Mouse (Mus musculus) hindbrain, embryonic 11.5 days (tissue): ENCODE data around the gene Mt1. TPM values are rescaled to one million over a fixed set of nuclear protein-coding genes. Genes with fewer than 3 reads are reported as not detected.

ENCODE experiments used
- ATAC-seq: fragments of 200-750 bp; cut with Nextera tagmentation; 2 replicates; pipeline ENCODE4 v1.8.0; 2017; ENCODE audit warnings: mild to moderate bottlenecking, moderate TSS enrichment, moderate library complexity; ENCODE audit not compliant: low FRiP score
- DNase-seq: peaks from one replicate; pipeline ENCODE4 v3.0.0-alpha.2; 2015; ENCODE audit warnings: low spot score
- H3K27ac ChIP-seq: fragments of 300-500 bp; sonication (generic); 2 replicates; pipeline ENCODE4 v1.5.1; 2014; ENCODE audit warnings: mild to moderate bottlenecking, low read depth, low read length
- H3K27me3 ChIP-seq: fragments of 300-500 bp; sonication (generic); 2 replicates; pipeline ENCODE4 v1.6.1; 2014; ENCODE audit warnings: mild to moderate bottlenecking, low read length, moderate library complexity, mixed read lengths; ENCODE audit not compliant: control insufficient read depth, insufficient read depth
- H3K36me3 ChIP-seq: fragments of 300-500 bp; sonication (generic); 2 replicates; pipeline ENCODE4 v1.6.1; 2014; ENCODE audit warnings: mild to moderate bottlenecking, low read length, moderate library complexity, mixed read lengths; ENCODE audit not compliant: control insufficient read depth, insufficient read depth
- H3K4me1 ChIP-seq: fragments of 300-500 bp; sonication (generic); replicated peaks from 2 replicates; pipeline ENCODE4 v1.6.1; 2014; ENCODE audit warnings: low read length, mixed read lengths; ENCODE audit not compliant: control insufficient read depth, insufficient read depth
- H3K4me2 ChIP-seq: fragments of 300-500 bp; sonication (generic); replicated peaks from 2 replicates; pipeline ENCODE4 v1.6.1; 2014; ENCODE audit warnings: mild to moderate bottlenecking, low read depth, low read length
- H3K4me3 ChIP-seq: fragments of 300-500 bp; sonication (generic); 2 replicates; pipeline ENCODE4 v1.5.1; 2014; ENCODE audit warnings: low read depth, low read length
- H3K9ac ChIP-seq: fragments of 300-500 bp; sonication (generic); 2 replicates; pipeline ENCODE4 v1.6.1; 2014; ENCODE audit warnings: low read depth, low read length
- H3K9me3 ChIP-seq: fragments of 300-500 bp; sonication (generic); 2 replicates; pipeline ENCODE4 v1.6.1; 2016; ENCODE audit warnings: low read length; ENCODE audit not compliant: control insufficient read depth
- WGBS: fragments of 180-500 bp; shearing (Covaris S2); extraction: QIAGEN DNeasy Blood & Tissue Kit; methylation state at CpG from one replicate; pipeline ENCODE4 v1.1.7; 2014; 5-methylcytosine and 5-hydroxymethylcytosine counted together
- polyA plus RNA-seq: library from polyadenylated mRNA; unstranded; fragments of >200 nt; fragmentation: Nextera tagmentation; extraction: Ambion mirVana; gene quantifications from 2 replicates; pipeline ENCODE4 v1.2.1, GENCODE M21; 2014

Gene Mt1
- polyA plus RNA-seq, 1 experiment from 2014 or later = 101 TPM

DNA sequence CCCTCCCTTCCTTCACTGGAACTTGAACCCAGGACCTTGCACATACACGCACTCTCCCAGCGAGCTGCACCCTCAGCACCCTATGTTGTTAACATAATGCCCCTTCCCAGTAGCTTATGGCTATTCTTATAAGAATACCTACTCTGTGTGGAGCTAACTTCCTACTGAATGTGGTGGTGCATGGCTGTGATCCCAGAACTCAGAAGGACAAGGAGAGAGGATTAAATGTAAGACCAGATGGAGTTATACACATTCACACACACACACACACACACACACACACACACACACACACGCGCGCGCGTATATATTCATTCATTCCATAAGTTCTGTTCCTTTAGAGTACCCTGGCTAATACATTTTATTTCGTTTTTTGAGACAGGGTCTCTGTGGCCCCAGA lies 27.4 kb downstream of the Mt1 start:
- Histone ChIP-seq H3K4me2 (no peak overlapping the region), H3K27me3 (no peaks in the 10 kb centered on the region), H3K4me3 (no peak overlapping the region), H3K9ac (no peak overlapping the region), H3K9me3 (no peaks in the 10 kb centered on the region), H3K4me1 (no peaks in the 10 kb centered on the region), H3K36me3 (no peaks in the 10 kb centered on the region), H3K27ac (no peak overlapping the region)
- ATAC-seq (no peak), DNase-seq (no peak)
- WGBS = 78% methylated on average over 8 of the region's 8 CpGs

DNA sequence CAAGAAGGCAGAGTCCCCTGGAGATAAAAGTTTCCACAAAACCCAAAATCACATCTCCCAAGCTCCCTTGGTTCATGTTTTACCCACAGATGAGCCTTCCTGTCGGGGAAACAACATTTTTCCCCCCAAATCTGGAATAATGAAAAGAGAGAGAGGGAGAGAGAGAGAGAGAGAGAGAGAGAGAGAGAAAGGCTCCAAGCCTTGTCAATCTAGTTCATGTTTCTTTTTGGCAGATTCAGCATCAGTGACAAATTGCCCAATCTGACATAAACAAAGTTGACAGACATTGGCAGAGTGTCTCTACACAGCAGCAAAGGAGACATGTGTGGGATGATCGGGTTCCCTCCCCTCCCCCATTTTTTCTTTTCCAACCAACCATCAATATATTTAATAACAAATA lies 28.6 kb downstream of the Mt1 start:
- Histone ChIP-seq H3K27me3 (no peaks in the 10 kb centered on the region), H3K9me3 (no peaks in the 10 kb centered on the region), H3K36me3 (no peaks in the 10 kb centered on the region), H3K9ac (no peak overlapping the region), H3K27ac (no peak overlapping the region), H3K4me1 (no peaks in the 10 kb centered on the region), H3K4me2 (no peak overlapping the region), H3K4me3 (no peak overlapping the region)
- no peak for ATAC-seq
- WGBS = 82% methylated on average over 2 of the region's 2 CpGs
- no peak for DNase-seq

DNA sequence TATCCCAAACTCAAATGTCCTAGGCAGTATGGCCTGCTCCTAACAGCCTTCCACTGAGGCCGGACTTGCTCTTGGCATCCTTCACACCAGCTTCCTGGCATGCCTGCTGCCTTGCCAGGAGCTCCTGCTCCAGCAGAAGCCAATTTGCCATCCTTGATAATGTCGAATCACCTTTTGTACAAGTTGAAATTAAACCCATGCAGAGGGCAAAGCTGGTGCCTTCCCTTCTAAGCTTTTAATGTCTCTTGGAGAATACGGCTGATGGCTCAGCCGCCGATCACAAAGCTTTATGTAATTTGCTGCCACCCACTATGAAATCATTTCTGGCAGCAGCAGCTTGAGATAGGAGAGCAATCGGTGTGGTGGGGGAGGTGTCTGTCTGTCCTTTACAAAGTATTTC lies 30.8 kb downstream of the Mt1 start:
- Histone ChIP-seq H3K36me3 (no peaks in the 10 kb centered on the region), H3K4me1 (no peaks in the 10 kb centered on the region), H3K4me3 (no peak overlapping the region), H3K27ac (no peak overlapping the region), H3K27me3 (no peaks in the 10 kb centered on the region), H3K9ac (no peak overlapping the region), H3K9me3 (no peaks in the 10 kb centered on the region), H3K4me2 (no peak overlapping the region)
- ATAC-seq (no peak), DNase-seq (no peak)
- WGBS = 88% methylated on average over 6 of the region's 6 CpGs

DNA sequence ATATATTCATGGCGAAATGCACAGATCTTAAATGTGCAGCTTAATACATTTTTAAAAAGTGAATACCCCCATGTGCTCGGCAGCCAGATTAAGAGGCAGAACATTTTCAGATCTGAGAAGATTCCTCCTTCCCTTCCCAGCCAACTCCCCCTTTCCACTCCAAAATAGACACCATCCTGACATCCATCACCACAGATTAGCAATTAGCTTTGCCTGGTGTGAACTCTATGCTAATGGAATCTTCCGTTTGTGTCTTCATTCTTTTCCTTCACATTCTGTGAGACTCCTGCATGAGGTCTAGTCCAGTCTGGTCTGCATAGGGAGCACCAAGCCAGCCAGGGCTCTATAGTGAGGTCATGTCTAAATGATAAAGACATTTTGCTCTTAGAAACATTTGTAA lies 31.3 kb downstream of the Mt1 start:
- ATAC-seq = no peak
- no peak overlapping the region for H3K27ac ChIP-seq
- H3K9ac ChIP-seq = no peak overlapping the region
- no peaks in the 10 kb centered on the region; the same call in 1 of the 2 replicates for H3K4me1 ChIP-seq
- 82% methylated on average over 3 of the region's 3 CpGs for WGBS
- no peaks in the 10 kb centered on the region for H3K27me3 ChIP-seq
- no peaks in the 10 kb centered on the region for H3K36me3 ChIP-seq
- no peak overlapping the region for H3K4me3 ChIP-seq
- H3K4me2 ChIP-seq = no peak overlapping the region
- no peak for DNase-seq
- H3K9me3 ChIP-seq = no peaks in the 10 kb centered on the region

GRCm38 (mm10) chr8:94213819-94214218 lies 34.9 kb downstream of the Mt1 start:
- Histone ChIP-seq H3K4me3 (peak overlapping the region; percentile 82; the same call in 1 of the 2 replicates), H3K4me1 (no peaks in the 10 kb centered on the region; the same call in 1 of the 2 replicates), H3K27me3 (no peaks in the 10 kb centered on the region), H3K4me2 (peak overlapping the region; percentile 92), H3K36me3 (no peaks in the 10 kb centered on the region), H3K9me3 (no peaks in the 10 kb centered on the region), H3K9ac (no peak overlapping the region), H3K27ac (no peak overlapping the region)
- WGBS = 71% methylated on average over 6 of the region's 6 CpGs
- DNase-seq (no peak), ATAC-seq (no peak)

DNA sequence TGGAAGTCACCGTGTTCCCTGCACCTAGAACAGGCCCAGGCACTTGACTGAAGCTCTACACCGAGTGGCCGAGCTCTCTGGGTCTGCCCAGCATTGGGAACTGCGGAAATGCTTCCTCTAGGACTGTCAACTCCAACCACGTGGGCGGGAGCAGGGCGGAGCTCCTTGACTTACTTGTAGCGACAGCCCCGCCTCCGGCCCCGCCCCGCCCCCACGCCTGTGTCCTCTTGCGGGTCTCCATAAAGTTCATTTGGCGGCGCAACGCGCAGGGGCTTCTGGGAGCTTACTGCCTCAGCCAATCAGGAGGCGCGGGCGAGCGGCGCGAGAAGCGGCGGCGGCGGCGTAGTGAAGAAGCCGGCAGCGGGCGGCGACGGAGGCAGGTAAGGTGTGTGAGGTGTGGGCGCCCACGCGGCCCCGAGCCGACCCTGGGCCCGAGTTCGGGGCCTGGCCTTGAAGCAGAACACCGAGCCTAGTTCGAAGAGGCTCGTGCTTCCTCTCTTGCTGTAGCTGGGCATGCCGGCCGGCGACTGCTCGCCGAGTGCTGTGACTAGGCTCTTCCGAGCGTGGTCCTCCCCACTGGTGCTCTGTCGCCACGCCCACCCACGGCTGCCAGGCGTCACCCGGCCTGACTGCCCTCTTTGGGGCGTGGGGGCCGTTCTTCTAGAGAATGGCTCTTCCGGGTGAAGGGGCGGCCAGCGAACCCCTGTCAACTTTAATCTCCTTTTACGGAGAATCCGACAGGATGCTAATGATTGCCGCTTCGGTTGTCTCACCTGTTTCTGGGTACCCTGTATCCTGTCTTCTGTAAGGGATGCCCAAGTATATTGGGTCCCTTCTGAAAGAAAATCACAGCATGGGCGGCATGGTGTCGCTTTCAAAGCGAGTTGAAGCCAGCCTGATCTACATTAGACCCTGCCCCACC lies 35.6 kb downstream of the Mt1 start, which contains the start of gene Nup93:
TSS of gene Nup93 (plus strand) at position 313 of the 922 bp plus-strand sequence.
- Histone ChIP-seq H3K36me3 (no peaks in the 10 kb centered on the region), H3K4me3 (peak within 1 kb of the TSS; percentile 82), H3K27me3 (no peaks in the 10 kb centered on the region), H3K4me2 (peak within 1 kb of the TSS; percentile 92), H3K9me3 (no peaks in the 10 kb centered on the region), H3K4me1 (no peaks in the 10 kb centered on the region; the same call in 1 of the 2 replicates), H3K9ac (peak within 1 kb of the TSS; percentile 83), H3K27ac (no peak within 1 kb of the TSS)
- under 1% methylated on average over 68 of the region's 68 CpGs for WGBS
- DNase-seq = peak; percentile 98
- peak; percentile 96 for ATAC-seq

- ATAC-seq (no peak), DNase-seq (no peak)
- Histone ChIP-seq H3K4me2 (no peak overlapping the region), H3K9ac (no peak overlapping the region), H3K27ac (no peak overlapping the region), H3K36me3 (no peaks in the 10 kb centered on the region), H3K4me3 (no peak overlapping the region), H3K9me3 (no peaks in the 10 kb centered on the region), H3K4me1 (no peaks in the 10 kb centered on the region), H3K27me3 (no peaks in the 10 kb centered on the region)
- WGBS = 89% methylated on average over 7 of the region's 7 CpGs
Observed at GRCm38 (mm10) chr8:94227381-94227939, 48.6 kb downstream of the Mt1 start.
